Mouse (Mus musculus) gastrocnemius, postnatal 36 days (tissue): Measurements from ENCODE around the gene Olfr1496. TPM values are rescaled to one million over a fixed set of nuclear protein-coding genes. Genes with fewer than 3 reads are reported as not detected.
"Not testable (repeated sequence)": the region's sequence is repeated elsewhere in the genome, so short reads cannot be mapped to it uniquely, and the experiment has no call there.

Experiments
- DNase-seq, 2 experiments: peaks; one replicate each; pipeline ENCODE4 v3.0.0; 2022
- intact Hi-C: fragments of 180-260 bp; cut with DNase I; formaldehyde crosslinking; loops from one replicate; pipeline ENCODE4 v1.15.1; 2025
- long read RNA-seq, 2 experiments: library from polyadenylated mRNA; stranded (forward); transcript quantifications; one replicate each; pipeline ENCODE4 v2.0.0; 2021
- total RNA-seq, 2 experiments: library from RNA; stranded (reverse); gene quantifications; 2 replicates each; pipeline ENCODE4 v1.2.3; 2021

Gene Olfr1496
- total RNA-seq: not detected
- long read RNA-seq, experiment 1: 0 reads
- long read RNA-seq, experiment 2: 0 reads

DNA sequence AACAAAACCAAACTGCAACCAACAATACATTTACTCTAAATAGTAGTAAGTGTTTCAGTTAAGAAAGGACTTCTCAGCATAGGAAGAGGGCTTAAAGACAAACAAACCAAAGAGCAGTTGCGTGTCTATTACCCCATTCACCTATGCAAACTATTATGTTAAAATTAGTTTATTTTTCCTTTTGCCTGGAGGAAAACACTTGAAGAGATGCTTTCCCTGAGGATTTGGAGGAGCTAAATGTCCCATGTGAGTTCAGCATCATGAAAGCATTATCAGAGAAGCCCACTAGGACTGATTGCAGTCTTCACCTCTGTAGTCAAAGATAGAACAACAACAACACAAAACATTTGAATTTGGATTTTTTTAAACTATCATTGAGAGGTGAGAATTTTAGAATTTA lies at the start of gene Olfr1496:
Olfr1496 (plus strand) TSS at position 301 of the 400 bp plus-strand sequence.
- DNase-seq: no peak
- intact Hi-C loops: no loop called here

- DNase-seq: no peak
- intact Hi-C loops: no loop called here
These were observed 38.2 kb upstream of the Olfr1496 start, which contains the start of gene Olfr1494 for GRCm38 (mm10) chr19:13739428-13739827. Gene Olfr1494 (plus strand): TSS chr19:13739728.

- intact Hi-C loops: no loop called here
- DNase-seq: no peak
These were observed 28.3 kb upstream of the Olfr1496 start for GRCm38 (mm10) chr19:13749366-13749765.

GRCm38 (mm10) chr19:13764306-13764705 lies 13.4 kb upstream of the Olfr1496 start, which contains the start of gene Olfr1495:
Gene Olfr1495 (plus strand): TSS chr19:13764606.
- intact Hi-C loops: no loop called here
- DNase-seq: no peak

DNA sequence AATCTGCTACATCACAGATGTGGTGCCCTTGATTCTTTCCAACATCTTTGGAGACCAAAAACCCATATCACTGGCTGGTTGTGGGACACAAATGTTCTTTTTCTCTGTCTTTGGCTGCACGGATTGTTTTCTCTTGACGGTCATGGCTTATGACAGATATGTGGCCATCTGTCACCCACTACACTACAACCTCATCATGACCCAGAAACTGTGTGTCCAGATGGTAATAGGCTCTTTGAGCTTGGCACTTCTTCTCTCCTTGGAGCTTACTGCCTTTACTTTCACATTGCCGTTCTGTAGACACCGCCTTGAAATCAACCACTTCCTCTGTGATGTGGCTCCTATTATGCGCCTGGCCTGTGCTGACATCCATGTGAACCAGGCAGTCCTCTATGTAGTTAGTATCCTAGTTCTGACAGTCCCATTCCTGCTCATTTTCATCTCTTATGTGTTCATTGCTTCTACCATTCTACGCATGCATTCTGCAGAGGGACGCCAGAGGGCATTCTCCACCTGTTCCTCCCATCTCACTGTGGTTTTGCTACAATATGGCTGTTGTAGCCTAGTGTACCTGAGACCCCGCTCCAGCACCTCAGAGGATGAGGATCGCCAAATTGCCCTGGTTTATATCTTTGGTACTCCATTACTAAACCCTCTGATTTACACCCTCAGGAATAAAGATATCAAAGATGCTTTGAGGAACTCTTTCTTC lies 9.0 kb upstream of the Olfr1496 start:
- no peak for DNase-seq
- intact Hi-C loops: no loop called here

- intact Hi-C loops: no loop called here
- no peak for DNase-seq
These were observed 20.4 kb downstream of the Olfr1496 start, which contains the start of gene Olfr1497 for GRCm38 (mm10) chr19:13798102-13798501. Gene Olfr1497 (minus strand): TSS chr19:13798202.

DNA sequence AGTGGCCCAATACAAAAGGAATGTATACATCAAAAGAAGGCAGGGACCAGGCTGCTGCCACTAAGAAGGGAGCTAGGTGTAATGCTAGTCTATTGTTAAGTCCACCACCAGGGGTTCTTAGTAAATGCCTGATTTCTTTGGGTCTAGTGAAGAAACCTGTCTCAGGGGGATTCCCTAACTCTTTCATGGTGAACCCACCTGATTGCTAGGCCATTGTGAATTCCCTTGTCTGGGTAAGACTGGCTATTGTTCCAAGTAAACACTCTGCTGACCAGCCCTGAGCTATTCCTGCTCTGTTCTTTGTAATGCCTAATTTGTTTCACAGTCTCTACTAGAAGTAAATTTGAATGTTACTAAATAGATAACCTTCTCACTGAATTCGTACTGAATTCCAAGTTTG lies 27.8 kb downstream of the Olfr1496 start:
- DNase-seq, intact Hi-C loops: not testable (repeated sequence)

DNA sequence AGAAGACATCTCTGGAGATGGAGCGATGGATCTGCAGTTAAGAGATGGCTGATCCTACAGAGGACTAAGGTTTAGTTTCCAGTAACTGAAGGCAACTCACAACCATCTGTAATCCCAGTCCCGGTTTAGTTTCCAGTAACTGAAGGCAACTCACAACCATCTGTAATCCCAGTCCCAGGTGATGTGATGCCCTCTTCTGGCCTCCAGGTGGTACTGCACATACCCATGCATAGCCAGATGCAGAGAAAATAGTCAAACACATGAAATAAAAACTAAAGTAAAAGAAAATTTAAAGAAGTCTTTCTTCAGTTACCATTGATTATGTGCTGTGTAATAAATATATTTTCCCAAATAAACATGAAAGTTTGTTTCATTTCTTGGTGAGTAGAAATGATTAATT lies 35.1 kb downstream of the Olfr1496 start:
- intact Hi-C loops: no loop called here

DNA sequence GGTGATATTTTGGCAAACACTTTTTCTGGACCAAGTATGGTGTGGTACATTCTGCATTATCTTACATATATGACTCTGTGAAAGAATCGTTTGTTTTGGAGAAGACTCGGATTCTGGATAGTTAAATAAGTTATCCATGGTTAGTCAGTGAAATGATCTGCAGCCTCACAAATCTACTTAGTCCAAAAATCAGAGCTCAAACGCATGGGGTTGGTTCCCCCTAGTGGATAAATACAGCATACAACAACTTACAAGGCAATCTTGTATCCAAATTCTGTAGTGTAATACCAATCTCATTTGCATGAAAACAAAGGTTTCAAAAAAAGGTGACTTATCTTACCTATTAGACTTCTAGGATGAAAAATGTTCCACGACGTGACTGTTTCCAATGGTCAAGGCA lies 41.1 kb downstream of the Olfr1496 start:
- no peak for DNase-seq
- intact Hi-C loops: no loop called here

More for the DNA sequence above, 35.1 kb downstream of the Olfr1496 start:
- DNase-seq: no peak

- intact Hi-C loops: no loop called here
- DNase-seq: no peak
These were observed 41.7 kb downstream of the Olfr1496 start, which contains the start of gene Olfr1499 for GRCm38 (mm10) chr19:13819347-13819746. Gene Olfr1499 (minus strand): TSS chr19:13819447.

DNA sequence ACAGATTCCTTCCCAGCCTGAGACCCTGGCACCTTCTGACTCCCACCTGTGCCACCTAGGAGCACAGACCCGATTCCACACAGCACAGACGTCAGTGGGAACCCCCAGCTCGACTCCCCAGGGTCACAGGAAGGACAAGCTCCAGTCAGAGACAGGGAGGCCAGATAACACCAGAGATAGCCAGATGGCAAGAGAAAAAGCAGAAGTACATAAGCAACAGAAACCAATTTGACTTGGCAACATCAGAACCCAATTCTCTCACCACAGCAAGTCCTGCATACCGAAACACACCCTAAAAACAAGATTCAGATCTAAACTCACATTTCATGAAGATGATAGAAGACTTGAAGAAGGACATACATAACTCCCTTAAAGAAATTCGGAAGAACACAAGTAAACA lies 43.2 kb downstream of the Olfr1496 start:
- intact Hi-C loops: no loop called here
- DNase-seq: no peak

DNA sequence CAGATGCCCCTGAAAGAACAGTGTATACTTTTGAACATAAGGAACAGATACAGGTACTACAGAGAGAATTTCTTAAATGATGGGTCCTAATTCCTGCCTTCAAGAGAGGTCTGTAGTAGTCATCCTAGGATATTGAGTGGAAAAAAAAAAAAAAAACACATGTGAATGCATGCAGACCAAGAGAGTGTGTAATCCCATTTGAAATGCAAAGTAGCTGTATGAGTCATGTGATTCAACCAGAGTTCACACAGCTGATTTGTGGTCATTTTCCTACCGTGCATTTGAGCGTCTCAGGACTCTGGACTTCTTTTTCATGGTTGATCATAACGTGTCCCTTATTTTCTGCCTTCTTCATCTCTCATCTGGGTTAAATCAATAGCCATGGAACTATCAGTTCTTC lies 50.8 kb downstream of the Olfr1496 start:
- no peak for DNase-seq
- intact Hi-C loops: no loop called here

DNA sequence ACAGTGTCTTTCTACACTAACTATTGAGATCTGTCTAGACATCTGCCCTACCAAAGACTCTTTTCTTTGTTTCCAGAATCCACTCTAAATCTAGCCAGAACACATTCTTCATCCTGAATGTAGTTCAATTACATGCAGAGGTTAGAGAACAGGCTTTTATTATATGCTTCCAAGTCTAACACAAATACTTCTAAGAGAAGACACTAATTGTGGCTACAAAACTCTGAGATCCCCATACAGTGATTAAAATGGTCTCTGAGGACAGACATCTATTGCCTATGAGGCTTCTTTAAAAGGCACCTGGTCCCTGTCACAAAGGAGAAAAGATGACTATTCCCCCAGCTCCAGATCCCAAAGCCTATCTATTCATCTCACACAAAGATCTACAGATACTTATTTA lies 52.7 kb downstream of the Olfr1496 start, which contains the start of gene Olfr1500:
Olfr1500 (minus strand) TSS at position 101 of the 400 bp plus-strand sequence.
- intact Hi-C loops: no loop called here
- DNase-seq: no peak

Other genes with a start within 250 kb of the Olfr1496 start
- gene Olfr1480, start 250.0 kb upstream of the Olfr1496 start, total RNA-seq: not detected
- gene Olfr1484, start 194.4 kb upstream of the Olfr1496 start, total RNA-seq: not detected
- gene Olfr1487, start 160.5 kb upstream of the Olfr1496 start, total RNA-seq: not detected
- gene Olfr1489, start 146.3 kb upstream of the Olfr1496 start, total RNA-seq: not detected
- not detected for gene Olfr1490, start 126.8 kb upstream of the Olfr1496 start, total RNA-seq
- gene Olfr1491, start 80.6 kb upstream of the Olfr1496 start, total RNA-seq: not detected
- gene Olfr1493-ps1, start 54.6 kb upstream of the Olfr1496 start, total RNA-seq: not detected
- gene Olfr1494, start 38.1 kb upstream of the Olfr1496 start, total RNA-seq: not detected
- not detected for gene Olfr1495, start 13.3 kb upstream of the Olfr1496 start, total RNA-seq
- gene Olfr1497, start 20.3 kb downstream of the Olfr1496 start, total RNA-seq: not detected
- not detected for gene Olfr1499, start 41.6 kb downstream of the Olfr1496 start, total RNA-seq
- gene Olfr1500, start 52.6 kb downstream of the Olfr1496 start, total RNA-seq: not detected
- not detected for gene Olfr1501, start 72.8 kb downstream of the Olfr1496 start, total RNA-seq
- gene Olfr1502, start 83.9 kb downstream of the Olfr1496 start, total RNA-seq: not detected
- not detected for gene Olfr1504, start 120.0 kb downstream of the Olfr1496 start, total RNA-seq
- gene Olfr1505, start 135.7 kb downstream of the Olfr1496 start, total RNA-seq: not detected